In the genomic region with DNA sequence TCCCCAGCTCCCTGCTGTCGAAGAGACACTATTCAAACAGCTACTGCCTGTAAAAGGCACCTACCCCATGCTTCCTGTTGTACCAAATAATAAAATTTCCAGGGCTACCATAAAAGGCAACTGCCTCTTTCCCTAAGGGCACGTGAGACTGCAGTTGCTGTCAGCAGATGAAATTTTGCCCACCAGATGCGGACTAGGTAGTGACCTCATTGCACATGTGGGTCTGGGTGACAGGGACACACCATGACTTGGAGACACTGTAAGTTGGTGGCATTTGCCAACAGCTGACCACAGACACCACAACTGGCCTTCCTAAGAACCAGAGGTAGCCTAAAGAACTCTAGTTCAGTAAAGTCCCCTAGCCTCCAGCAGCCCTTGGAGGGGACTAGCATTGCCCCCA, we compare ENCODE assay signal across 16 mouse cellular contexts. TPM values are rescaled to one million over a fixed set of nuclear protein-coding genes. Genes with fewer than 3 reads are reported as not detected.
DNase-seq lines count a peak whose midpoint lies in the region; ATAC-seq and TF ChIP-seq lines count a peak whose summit lies in the region.
"Had no signal": no experiment of that assay in that cellular context is flagged by ENCODE, and none has a peak within 500 bp of the region (broad histone marks: within the 10 kb centered on the region; RNA-seq: fewer than 3 reads in every experiment).

No protein-coding gene starts in this region.

- no peak for DNase-seq in hindbrain, embryonic 10.5 days (ENCODE audit: low spot score)
- DNase-seq in liver: peak; percentile 30
- DNase-seq in natural killer cell, adult 2 months (ENCODE audit: low spot score in 2 of 2): peak; percentile 58 to 69
- DNase-seq in gastrocnemius, postnatal 10 days: no peak
- no peak for DNase-seq in retina, postnatal 1 day
- DNase-seq: adrenal gland, postnatal 25 days; cerebellum, adult 18-20 months; kidney, adult 2 months; thymus, adult 2 months had no signal

- H3K9ac ChIP-seq in hindbrain, embryonic 13.5 days: no peak overlapping the region
- H3K9ac ChIP-seq: embryonic facial prominence, embryonic 12.5 days; midbrain, embryonic 13.5 days; neural tube, embryonic 13.5 days had no signal

- ATAC-seq in hindbrain, embryonic 13.5 days (ENCODE audit: low FRiP score): no peak
- no peak for ATAC-seq in frontal cortex, adult (ENCODE audit: low TSS enrichment)
- ATAC-seq: CD4-positive, CD25-positive, alpha-beta regulatory T cell, adult 4 months had no signal

- H3K27me3 ChIP-seq in hindbrain, embryonic 10.5 days (ENCODE audit: insufficient read depth, poor library complexity, severe bottlenecking): no peaks in the 10 kb centered on the region
- no peaks in the 10 kb centered on the region for H3K27me3 ChIP-seq in hindbrain, embryonic 13.5 days
- H3K27me3 ChIP-seq: embryonic facial prominence, embryonic 12.5 days; midbrain, embryonic 13.5 days; neural tube, embryonic 13.5 days had no signal

- H3K27ac ChIP-seq in hindbrain, embryonic 10.5 days: peak overlapping the region; percentile 23; the same call in 1 of the 2 replicates
- no peak overlapping the region for H3K27ac ChIP-seq in hindbrain, embryonic 13.5 days
- H3K27ac ChIP-seq in bone marrow, adult 2 months (ENCODE audit: control insufficient read depth, insufficient read depth, low read depth, low read length, poor library complexity): peak overlapping the region; percentile 92
- H3K27ac ChIP-seq: embryonic facial prominence, embryonic 12.5 days; midbrain, embryonic 13.5 days; neural tube, embryonic 13.5 days had no signal

- H3K9me3 ChIP-seq in hindbrain, embryonic 10.5 days: no peaks in the 10 kb centered on the region
- H3K9me3 ChIP-seq in hindbrain, embryonic 13.5 days: no peaks in the 10 kb centered on the region
- H3K9me3 ChIP-seq: embryonic facial prominence, embryonic 12.5 days; midbrain, embryonic 13.5 days; neural tube, embryonic 13.5 days had no signal

- TF ChIP-seq POLR2A in bone marrow, adult 2 months (IDR thresholded peaks at IDR 0.05; ENCODE audit: borderline replicate concordance, control insufficient read depth, low read depth, low read length): no peak

- H3K4me2 ChIP-seq in hindbrain, embryonic 13.5 days: no peak overlapping the region
- H3K4me2 ChIP-seq: embryonic facial prominence, embryonic 12.5 days; midbrain, embryonic 13.5 days; neural tube, embryonic 13.5 days had no signal

- TF ChIP-seq CTCF in bone marrow, adult 2 months (IDR thresholded peaks at IDR 0.05; ENCODE audit: control insufficient read depth, insufficient read depth, low read length): no peak

- WGBS in hindbrain, embryonic 10.5 days: 79% methylated on average over 3 of the region's 3 CpGs
- 86% methylated on average over 3 of the region's 3 CpGs for WGBS in hindbrain, embryonic 13.5 days
- 7% methylated on average over 3 of the region's 3 CpGs for WGBS in bone marrow, adult 2 months

- H3K36me3 ChIP-seq in hindbrain, embryonic 10.5 days: no peaks in the 10 kb centered on the region
- no peaks in the 10 kb centered on the region for H3K36me3 ChIP-seq in hindbrain, embryonic 13.5 days
- H3K36me3 ChIP-seq: embryonic facial prominence, embryonic 12.5 days; midbrain, embryonic 13.5 days; neural tube, embryonic 13.5 days had no signal

- H3K4me3 ChIP-seq in hindbrain, embryonic 10.5 days: no peak overlapping the region
- no peak overlapping the region for H3K4me3 ChIP-seq in hindbrain, embryonic 13.5 days
- H3K4me3 ChIP-seq in bone marrow, adult 2 months (replicated peaks; ENCODE audit: control insufficient read depth, low read depth, low read length): no peak overlapping the region
- H3K4me3 ChIP-seq: embryonic facial prominence, embryonic 12.5 days; midbrain, embryonic 13.5 days; neural tube, embryonic 13.5 days had no signal

- H3K4me1 ChIP-seq in hindbrain, embryonic 10.5 days (replicated peaks): no peaks in the 10 kb centered on the region
- no peaks in the 10 kb centered on the region for H3K4me1 ChIP-seq in hindbrain, embryonic 13.5 days (replicated peaks)
- peaks cover 23% of the 10 kb centered on the region for H3K4me1 ChIP-seq in bone marrow, adult 2 months (ENCODE audit: control insufficient read depth, insufficient read depth, low read length)
- H3K4me1 ChIP-seq: embryonic facial prominence, embryonic 12.5 days; midbrain, embryonic 13.5 days had no signal

RNA-seq across cellular contexts. Expression of gene Tent5c, which starts 50.0 kb away (rescaled TPM):
- 2.0 and 2.2 TPM in 2 replicates for polyA plus RNA-seq in hindbrain, embryonic 10.5 days (2016; fragmentation: Nextera tagmentation; extraction: Ambion mirVana)
- polyA plus RNA-seq in hindbrain, embryonic 13.5 days (2015; fragmentation: Nextera tagmentation; extraction: Ambion mirVana): 3.6 and 4.3 TPM in 2 replicates
- 151 and 236 TPM in 2 replicates for polyA plus RNA-seq in bone marrow, adult 2 months (2011; ENCODE audit: insufficient read depth, insufficient read length, low replicate concordance, missing spikeins)
- 1 to 10 TPM; 6.0 to 8.8 TPM for total RNA-seq in gastrocnemius, postnatal 10 days (2021)

Comparison
In these comparisons a context has a peak if more than half of its experiments do, and no peak if none do; other contexts are left out.
1. DNase-seq: peak in liver (single experiment) and natural killer cell, adult 2 months (2 of 2); none in hindbrain, embryonic 10.5 days (single experiment), gastrocnemius, postnatal 10 days (single experiment) and retina, postnatal 1 day (single experiment).
2. RNA of gene Tent5c, which starts 50.0 kb away (polyA plus RNA-seq): 151 to 236 TPM in bone marrow, adult 2 months; 3.6 to 4.3 TPM in hindbrain, embryonic 13.5 days and 2.0 to 2.2 TPM in hindbrain, embryonic 10.5 days; every median in the first group is over 10 times any median in the second.